Mouse (Mus musculus): ENCODE results near the gene Igf2bp1. TPM values are rescaled to one million over a fixed set of nuclear protein-coding genes. Genes with fewer than 3 reads are reported as not detected.

Gene Igf2bp1
- total RNA-seq, 1 experiment from 2014 or later: not detected

GRCm38 (mm10) chr11:95921991-95922621 lies 83.6 kb downstream of the Igf2bp1 start:
- no peak for ATAC-seq (replicated peaks in 1 of 2; ENCODE audit: insufficient read depth in 1 of 2, low FRiP score in 2 of 2, low TSS enrichment in 1 of 2, low read depth in 1 of 2, poor library complexity in 2 of 2, severe bottlenecking in 2 of 2)

GRCm38 (mm10) chr11:95916426-95916825 lies 89.3 kb downstream of the Igf2bp1 start:
- ATAC-seq (replicated peaks in 1 of 2; ENCODE audit: insufficient read depth in 1 of 2, low FRiP score in 2 of 2, low TSS enrichment in 1 of 2, low read depth in 1 of 2, poor library complexity in 2 of 2, severe bottlenecking in 2 of 2): no peak

GRCm38 (mm10) chr11:95915006-95915710 lies 90.6 kb downstream of the Igf2bp1 start:
- ATAC-seq (replicated peaks in 1 of 2; ENCODE audit: insufficient read depth in 1 of 2, low FRiP score in 2 of 2, low TSS enrichment in 1 of 2, low read depth in 1 of 2, poor library complexity in 2 of 2, severe bottlenecking in 2 of 2): no peak

GRCm38 (mm10) chr11:95914571-95914991 lies 91.2 kb downstream of the Igf2bp1 start, which contains the start of gene B4galnt2:
TSS of gene B4galnt2 (minus strand) at chr11:95914891.
- peak in 1 of 2 experiments; percentile 42; a peak in 1 of 4 replicates for ATAC-seq (replicated peaks in 1 of 2; ENCODE audit: insufficient read depth in 1 of 2, low FRiP score in 2 of 2, low TSS enrichment in 1 of 2, low read depth in 1 of 2, poor library complexity in 2 of 2, severe bottlenecking in 2 of 2)

GRCm38 (mm10) chr11:95913959-95914566 lies 91.7 kb downstream of the Igf2bp1 start:
- no peak for ATAC-seq (replicated peaks in 1 of 2; ENCODE audit: insufficient read depth in 1 of 2, low FRiP score in 2 of 2, low TSS enrichment in 1 of 2, low read depth in 1 of 2, poor library complexity in 2 of 2, severe bottlenecking in 2 of 2)

- no peak for ATAC-seq (replicated peaks in 1 of 2; ENCODE audit: insufficient read depth in 1 of 2, low FRiP score in 2 of 2, low TSS enrichment in 1 of 2, low read depth in 1 of 2, poor library complexity in 2 of 2, severe bottlenecking in 2 of 2)
Observed at GRCm38 (mm10) chr11:95911579-95911978, 94.2 kb downstream of the Igf2bp1 start.

GRCm38 (mm10) chr11:95907805-95908524 lies 97.8 kb downstream of the Igf2bp1 start:
- ATAC-seq (replicated peaks in 1 of 2; ENCODE audit: insufficient read depth in 1 of 2, low FRiP score in 2 of 2, low TSS enrichment in 1 of 2, low read depth in 1 of 2, poor library complexity in 2 of 2, severe bottlenecking in 2 of 2): peak in 1 of 2 experiments; percentile 68; a peak in 1 of 4 replicates

Other genes with a start within 250 kb of the Igf2bp1 start
- gene Phospho1, start 181.4 kb downstream of the Igf2bp1 start, total RNA-seq (2017): 3.9 and 4.8 TPM in 2 replicates
- gene Gngt2, start 168.7 kb downstream of the Igf2bp1 start, total RNA-seq (2017): 12.0 and 33.3 TPM in 2 replicates
- gene Abi3, start 163.5 kb downstream of the Igf2bp1 start, total RNA-seq (2017): 8.7 and 16.0 TPM in 2 replicates
- gene B4galnt2, start 91.0 kb downstream of the Igf2bp1 start, total RNA-seq (2017): 1.3 TPM in 1 of 2 replicates, not detected in the other
- not detected in 2 replicates for gene Gip, start 18.6 kb upstream of the Igf2bp1 start, total RNA-seq (2017)
- gene Snf8, start 28.9 kb upstream of the Igf2bp1 start, total RNA-seq (2017): 38.0 and 41.3 TPM in 2 replicates
- gene Ube2z, start 59.4 kb upstream of the Igf2bp1 start, total RNA-seq (2017): 19.2 and 19.9 TPM in 2 replicates
- gene Atp5g1, start 69.7 kb upstream of the Igf2bp1 start, total RNA-seq (2017): 23.8 and 56.9 TPM in 2 replicates
- gene Calcoco2, start 106.0 kb upstream of the Igf2bp1 start, total RNA-seq (2017): not detected in 2 replicates
- not detected in 2 replicates for gene Ttll6, start 127.8 kb upstream of the Igf2bp1 start, total RNA-seq (2017)
- not detected in 2 replicates for gene Hoxb13, start 188.4 kb upstream of the Igf2bp1 start, total RNA-seq (2017)